Mouse (Mus musculus): ENCODE results near the gene Smim1.

DNA sequence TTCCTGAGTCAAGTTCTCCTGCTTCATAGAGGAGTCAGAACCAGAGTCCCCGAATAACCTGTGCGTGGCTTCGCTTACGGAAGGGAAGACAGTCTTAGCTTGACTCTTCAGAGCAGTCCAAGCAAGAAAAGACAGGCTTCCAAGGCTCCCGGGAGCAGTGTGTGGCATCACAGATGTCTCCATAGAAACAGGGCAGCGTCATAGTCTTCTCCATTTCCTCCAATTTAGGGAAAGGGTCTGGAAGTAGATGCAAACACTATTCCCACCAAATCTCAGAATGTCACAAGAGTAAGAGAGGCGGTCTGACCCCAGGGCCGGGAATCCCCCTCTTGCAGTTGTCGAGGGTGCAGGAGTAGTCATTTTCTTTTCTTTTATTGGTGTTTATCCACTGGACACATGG is 16.5 kb upstream of the Smim1 start, which contains the start of gene Ccdc27:
- TF ChIP-seq CTCF (IDR thresholded peaks at IDR 0.05; ENCODE audit: low read depth) (no peak), EP300 (IDR thresholded peaks at IDR 0.05; ENCODE audit: low read depth) (no peak)
